Mouse (Mus musculus) brain, embryonic 14.5 days (tissue): ENCODE results near the gene Mia.

ENCODE experiments used
- CTCF ChIP-seq: fragments of 200-500 bp; IDR thresholded peaks from 2 replicates; pipeline ENCODE4 v1.5.1; 2012; ENCODE audit warnings: inconsistent platforms, mild to moderate bottlenecking, moderate library complexity, borderline replicate concordance; ENCODE audit not compliant: insufficient read depth, insufficient read length; ENCODE audit errors: extremely low read depth
- POLR2A ChIP-seq: fragments of 200-500 bp; IDR thresholded peaks from 2 replicates; pipeline ENCODE4 v1.6.1; 2012; ENCODE audit warnings: mild to moderate bottlenecking, inconsistent platforms, borderline replicate concordance; ENCODE audit not compliant: poor library complexity, insufficient read depth, insufficient read length, severe bottlenecking; ENCODE audit errors: extremely low read depth

- TF ChIP-seq POLR2A (no peak), CTCF (no peak)
Observed at GRCm38 (mm10) chr7:27227276-27227675, 46.3 kb upstream of the Mia start.
